Mouse (Mus musculus): ENCODE results near the gene Nell2. TPM values are rescaled to one million over a fixed set of nuclear protein-coding genes. Genes with fewer than 3 reads are reported as not detected.

The Nell2 gene
- polyA plus RNA-seq, 1 experiment from 2014 or later: 4.2 TPM

GRCm38 (mm10) chr15:95070881-95071280 is 457.5 kb downstream of the Nell2 start:
- no peaks in the 10 kb centered on the region for H3K27me3 ChIP-seq (ENCODE audit: control insufficient read depth, insufficient read depth, low read length)
- H3K4me1 ChIP-seq (ENCODE audit: control insufficient read depth, insufficient read depth, low read length): no peaks in the 10 kb centered on the region
- no peaks in the 10 kb centered on the region for H3K9me3 ChIP-seq (ENCODE audit: control insufficient read depth, low read length)
- DNase-seq (ENCODE audit: low spot score) (no peak), ATAC-seq (ENCODE audit: insufficient number of reproducible peaks, low FRiP score, low TSS enrichment, low read depth) (no peak)
- whole genome bisulfite sequencing: 92% methylated on average over 7 of the region's 7 CpGs
- no peak overlapping the region for H3K27ac ChIP-seq (replicated peaks; ENCODE audit: low read depth, low read length)
- H3K36me3 ChIP-seq (ENCODE audit: control insufficient read depth, insufficient read depth, low read length): no peaks in the 10 kb centered on the region
- H3K9ac ChIP-seq (ENCODE audit: low read length): no peak overlapping the region
- H3K4me3 ChIP-seq (ENCODE audit: low read depth, low read length): no peak overlapping the region
- H3K4me2 ChIP-seq (ENCODE audit: low read depth, severe bottlenecking): no peak overlapping the region

DNA sequence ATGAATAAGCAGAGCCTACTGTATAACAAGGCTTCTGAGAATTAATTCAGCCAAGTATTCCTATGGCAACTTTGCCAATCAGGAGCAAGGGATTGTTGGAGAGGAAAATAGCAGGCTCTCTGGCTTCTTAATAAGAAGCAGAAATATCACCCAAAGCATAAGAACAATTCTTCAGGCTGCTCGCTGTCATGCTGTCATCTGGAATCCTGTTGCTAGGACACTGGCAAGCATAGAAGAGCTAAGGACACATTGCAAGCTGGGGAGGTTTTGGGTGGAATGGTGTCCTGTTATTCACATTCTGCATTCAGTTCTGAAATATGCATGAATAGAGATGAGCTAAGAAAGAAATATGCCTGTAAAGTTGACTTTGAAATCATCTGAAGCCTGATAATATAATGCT is 459.6 kb downstream of the Nell2 start:
- Histone ChIP-seq H3K36me3 (ENCODE audit: control insufficient read depth, insufficient read depth, low read length) (no peaks in the 10 kb centered on the region), H3K9me3 (ENCODE audit: control insufficient read depth, low read length) (no peaks in the 10 kb centered on the region), H3K4me1 (ENCODE audit: control insufficient read depth, insufficient read depth, low read length) (no peaks in the 10 kb centered on the region), H3K27ac (replicated peaks; ENCODE audit: low read depth, low read length) (no peak overlapping the region), H3K4me2 (ENCODE audit: low read depth, severe bottlenecking) (no peak overlapping the region), H3K27me3 (ENCODE audit: control insufficient read depth, insufficient read depth, low read length) (no peaks in the 10 kb centered on the region), H3K9ac (ENCODE audit: low read length) (no peak overlapping the region), H3K4me3 (ENCODE audit: low read depth, low read length) (no peak overlapping the region)
- DNase-seq (ENCODE audit: low spot score) (no peak), ATAC-seq (ENCODE audit: insufficient number of reproducible peaks, low FRiP score, low TSS enrichment, low read depth) (no peak)
- 81% methylated on average over 1 of the region's 1 CpGs for WGBS

GRCm38 (mm10) chr15:95068023-95068422 is 460.3 kb downstream of the Nell2 start:
- DNase-seq (ENCODE audit: low spot score) (no peak), ATAC-seq (ENCODE audit: insufficient number of reproducible peaks, low FRiP score, low TSS enrichment, low read depth) (no peak)
- H3K27me3 ChIP-seq (ENCODE audit: control insufficient read depth, insufficient read depth, low read length): no peaks in the 10 kb centered on the region
- no peaks in the 10 kb centered on the region for H3K36me3 ChIP-seq (ENCODE audit: control insufficient read depth, insufficient read depth, low read length)
- 88% methylated on average over 1 of the region's 1 CpGs for WGBS
- no peak overlapping the region for H3K9ac ChIP-seq (ENCODE audit: low read length)
- H3K27ac ChIP-seq (replicated peaks; ENCODE audit: low read depth, low read length): no peak overlapping the region
- no peaks in the 10 kb centered on the region for H3K4me1 ChIP-seq (ENCODE audit: control insufficient read depth, insufficient read depth, low read length)
- no peak overlapping the region for H3K4me2 ChIP-seq (ENCODE audit: low read depth, severe bottlenecking)
- H3K9me3 ChIP-seq (ENCODE audit: control insufficient read depth, low read length): no peaks in the 10 kb centered on the region
- H3K4me3 ChIP-seq (ENCODE audit: low read depth, low read length): no peak overlapping the region

GRCm38 (mm10) chr15:95055081-95055650 is 473.2 kb downstream of the Nell2 start:
- Histone ChIP-seq H3K9ac (ENCODE audit: low read length) (no peak overlapping the region), H3K4me2 (ENCODE audit: low read depth, severe bottlenecking) (no peak overlapping the region), H3K9me3 (ENCODE audit: control insufficient read depth, low read length) (no peaks in the 10 kb centered on the region), H3K27ac (replicated peaks; ENCODE audit: low read depth, low read length) (no peak overlapping the region), H3K4me3 (ENCODE audit: low read depth, low read length) (no peak overlapping the region), H3K4me1 (ENCODE audit: control insufficient read depth, insufficient read depth, low read length) (no peaks in the 10 kb centered on the region), H3K36me3 (ENCODE audit: control insufficient read depth, insufficient read depth, low read length) (no peaks in the 10 kb centered on the region), H3K27me3 (ENCODE audit: control insufficient read depth, insufficient read depth, low read length) (no peaks in the 10 kb centered on the region)
- no peak for DNase-seq (ENCODE audit: low spot score)
- 55% methylated on average over 8 of the region's 8 CpGs for WGBS
- no peak for ATAC-seq (ENCODE audit: insufficient number of reproducible peaks, low FRiP score, low TSS enrichment, low read depth)

- 67% methylated on average over 6 of the region's 6 CpGs for WGBS
- Histone ChIP-seq H3K27me3 (ENCODE audit: control insufficient read depth, insufficient read depth, low read length) (no peaks in the 10 kb centered on the region), H3K27ac (replicated peaks; ENCODE audit: low read depth, low read length) (no peak overlapping the region), H3K9me3 (ENCODE audit: control insufficient read depth, low read length) (no peaks in the 10 kb centered on the region), H3K9ac (ENCODE audit: low read length) (no peak overlapping the region), H3K4me3 (ENCODE audit: low read depth, low read length) (no peak overlapping the region), H3K4me1 (ENCODE audit: control insufficient read depth, insufficient read depth, low read length) (0 out of 2 replicates have a peak, but pooled peaks cover 3% of the 10 kb centered on the region), H3K4me2 (ENCODE audit: low read depth, severe bottlenecking) (no peak overlapping the region), H3K36me3 (ENCODE audit: control insufficient read depth, insufficient read depth, low read length) (no peaks in the 10 kb centered on the region)
- DNase-seq (ENCODE audit: low spot score) (no peak), ATAC-seq (ENCODE audit: insufficient number of reproducible peaks, low FRiP score, low TSS enrichment, low read depth) (no peak)
Measured at GRCm38 (mm10) chr15:95049171-95049729, 479.1 kb downstream of the Nell2 start.

DNA sequence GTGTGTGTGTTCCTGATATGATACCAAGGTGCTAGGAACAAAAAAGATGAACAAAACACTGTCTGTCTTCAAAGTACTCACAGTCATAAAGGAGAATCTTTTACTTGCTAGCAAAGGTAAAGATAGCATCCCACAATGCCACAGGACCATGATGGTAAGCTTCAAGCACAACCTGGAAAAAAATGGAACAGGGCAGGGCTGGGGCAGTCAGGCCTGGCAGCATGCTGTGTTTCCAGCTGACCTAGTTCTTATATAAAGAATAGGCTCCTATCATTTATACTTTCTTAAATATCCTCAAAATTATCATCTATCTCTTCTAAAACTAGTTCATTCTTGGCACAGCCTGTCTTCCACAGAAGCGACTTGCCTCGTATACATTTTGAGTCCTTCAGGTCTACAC is 480.9 kb downstream of the Nell2 start:
- Histone ChIP-seq H3K27ac (replicated peaks; ENCODE audit: low read depth, low read length) (no peak overlapping the region), H3K9ac (ENCODE audit: low read length) (no peak overlapping the region), H3K27me3 (ENCODE audit: control insufficient read depth, insufficient read depth, low read length) (no peaks in the 10 kb centered on the region), H3K36me3 (ENCODE audit: control insufficient read depth, insufficient read depth, low read length) (no peaks in the 10 kb centered on the region), H3K4me2 (ENCODE audit: low read depth, severe bottlenecking) (no peak overlapping the region), H3K9me3 (ENCODE audit: control insufficient read depth, low read length) (no peaks in the 10 kb centered on the region), H3K4me1 (ENCODE audit: control insufficient read depth, insufficient read depth, low read length) (0 out of 2 replicates have a peak, but pooled peaks cover 3% of the 10 kb centered on the region), H3K4me3 (ENCODE audit: low read depth, low read length) (no peak overlapping the region)
- no peak for ATAC-seq (ENCODE audit: insufficient number of reproducible peaks, low FRiP score, low TSS enrichment, low read depth)
- 92% methylated on average over 2 of the region's 2 CpGs for WGBS
- no peak for DNase-seq (ENCODE audit: low spot score)

- Histone ChIP-seq H3K4me3 (ENCODE audit: low read depth, low read length) (no peak overlapping the region), H3K4me1 (ENCODE audit: control insufficient read depth, insufficient read depth, low read length) (0 out of 2 replicates have a peak, but pooled peaks cover 3% of the 10 kb centered on the region), H3K27me3 (ENCODE audit: control insufficient read depth, insufficient read depth, low read length) (no peaks in the 10 kb centered on the region), H3K9me3 (ENCODE audit: control insufficient read depth, low read length) (no peaks in the 10 kb centered on the region), H3K27ac (replicated peaks; ENCODE audit: low read depth, low read length) (no peak overlapping the region), H3K4me2 (ENCODE audit: low read depth, severe bottlenecking) (no peak overlapping the region), H3K36me3 (ENCODE audit: control insufficient read depth, insufficient read depth, low read length) (no peaks in the 10 kb centered on the region), H3K9ac (ENCODE audit: low read length) (no peak overlapping the region)
- WGBS: 86% methylated on average over 8 of the region's 8 CpGs
- DNase-seq (ENCODE audit: low spot score) (no peak), ATAC-seq (ENCODE audit: insufficient number of reproducible peaks, low FRiP score, low TSS enrichment, low read depth) (no peak)
Measured at GRCm38 (mm10) chr15:95044011-95044410, 484.3 kb downstream of the Nell2 start.

GRCm38 (mm10) chr15:95042437-95042836 is 485.9 kb downstream of the Nell2 start:
- Histone ChIP-seq H3K4me2 (ENCODE audit: low read depth, severe bottlenecking) (no peak overlapping the region), H3K9ac (ENCODE audit: low read length) (no peak overlapping the region), H3K27ac (replicated peaks; ENCODE audit: low read depth, low read length) (no peak overlapping the region), H3K36me3 (ENCODE audit: control insufficient read depth, insufficient read depth, low read length) (no peaks in the 10 kb centered on the region), H3K9me3 (ENCODE audit: control insufficient read depth, low read length) (no peaks in the 10 kb centered on the region), H3K4me3 (ENCODE audit: low read depth, low read length) (no peak overlapping the region), H3K4me1 (ENCODE audit: control insufficient read depth, insufficient read depth, low read length) (no peaks in the 10 kb centered on the region), H3K27me3 (ENCODE audit: control insufficient read depth, insufficient read depth, low read length) (no peaks in the 10 kb centered on the region)
- ATAC-seq (ENCODE audit: insufficient number of reproducible peaks, low FRiP score, low TSS enrichment, low read depth): no peak
- WGBS: 87% methylated on average over 9 of the region's 9 CpGs
- no peak for DNase-seq (ENCODE audit: low spot score)

- no peak overlapping the region for H3K4me2 ChIP-seq (ENCODE audit: low read depth, severe bottlenecking)
- H3K27me3 ChIP-seq (ENCODE audit: control insufficient read depth, insufficient read depth, low read length): no peaks in the 10 kb centered on the region
- no peaks in the 10 kb centered on the region for H3K36me3 ChIP-seq (ENCODE audit: control insufficient read depth, insufficient read depth, low read length)
- H3K27ac ChIP-seq (replicated peaks; ENCODE audit: low read depth, low read length): no peak overlapping the region
- H3K4me1 ChIP-seq (ENCODE audit: control insufficient read depth, insufficient read depth, low read length): no peaks in the 10 kb centered on the region
- H3K9me3 ChIP-seq (ENCODE audit: control insufficient read depth, low read length): no peaks in the 10 kb centered on the region
- 79% methylated on average over 5 of the region's 5 CpGs for WGBS
- no peak overlapping the region for H3K4me3 ChIP-seq (ENCODE audit: low read depth, low read length)
- DNase-seq (ENCODE audit: low spot score) (no peak), ATAC-seq (ENCODE audit: insufficient number of reproducible peaks, low FRiP score, low TSS enrichment, low read depth) (no peak)
- no peak overlapping the region for H3K9ac ChIP-seq (ENCODE audit: low read length)
Measured at GRCm38 (mm10) chr15:95029487-95029875, 498.9 kb downstream of the Nell2 start.

All from limb, embryonic 11.5 days (tissue).